Mouse (Mus musculus) spleen, adult 2 months (tissue): Measurements from ENCODE around the gene Smap2. TPM values are rescaled to one million over a fixed set of nuclear protein-coding genes. Genes with fewer than 3 reads are reported as not detected.
A peak's percentile ranks its signal among the peaks of the same experiment; 100 is the strongest.

Source experiments
- DNase-seq, 2 experiments: peaks; one replicate each; pipeline versions ENCODE4 v3.0.0 to v3.0.0-alpha.2; 2012 to 2021; ENCODE audit warnings: low spot score in 2 of 2, low read depth in 1 of 2
- H3K27ac ChIP-seq: fragments of 200-500 bp; 2 replicates; pipeline ENCODE4 v1.5.1; 2012; ENCODE audit warnings: low read length, inconsistent platforms; ENCODE audit not compliant: insufficient read depth
- H3K27me3 ChIP-seq: fragments of 200-500 bp; 2 replicates; pipeline ENCODE4 v1.6.1; 2012; ENCODE audit warnings: mild to moderate bottlenecking, moderate library complexity, low read length, inconsistent platforms; ENCODE audit not compliant: control insufficient read depth, insufficient read depth
- H3K36me3 ChIP-seq: fragments of 200-500 bp; 2 replicates; pipeline ENCODE4 v1.6.1; 2012; ENCODE audit warnings: mild to moderate bottlenecking, low read length, inconsistent platforms; ENCODE audit not compliant: control insufficient read depth, insufficient read depth
- H3K4me1 ChIP-seq: fragments of 200-500 bp; 2 replicates; pipeline ENCODE4 v1.6.1; 2011; ENCODE audit warnings: inconsistent platforms; ENCODE audit not compliant: control insufficient read depth, insufficient read depth, insufficient read length
- H3K4me3 ChIP-seq: fragments of 200-500 bp; 2 replicates; pipeline ENCODE4 v1.5.1; 2011; ENCODE audit warnings: mild to moderate bottlenecking, inconsistent platforms; ENCODE audit not compliant: insufficient read depth, insufficient read length; ENCODE audit errors: extremely low read depth
- CTCF ChIP-seq: fragments of 200-500 bp; IDR thresholded peaks from 2 replicates; pipeline ENCODE4 v1.5.1; 2011; ENCODE audit warnings: mild to moderate bottlenecking, inconsistent platforms; ENCODE audit not compliant: insufficient read depth, insufficient read length, insufficient replicate concordance; ENCODE audit errors: extremely low read depth
- POLR2A ChIP-seq: fragments of 200-500 bp; IDR thresholded peaks from 2 replicates; pipeline ENCODE4 v1.6.1; 2011; ENCODE audit warnings: low read depth, low read length, inconsistent platforms
- WGBS: fragments of 180-500 bp; shearing (Covaris S2); methylation state at CpG from one replicate; pipeline ENCODE4 v1.1.7; 2018; 5-methylcytosine and 5-hydroxymethylcytosine counted together
- polyA plus RNA-seq: library from polyadenylated mRNA; depleted of rRNA; stranded (reverse); fragments of >200 nt; gene quantifications from 2 replicates; pipeline ENCODE4 v1.2.3, GENCODE M21; 2012

Smap2 gene
- polyA plus RNA-seq, 1 experiment: 63.7 TPM

- 88% methylated on average over 3 of the region's 3 CpGs for WGBS
Observed at GRCm38 (mm10) chr4:121042946-121043345, 25.9 kb upstream of the Smap2 start.

GRCm38 (mm10) chr4:121042472-121042871 lies 25.4 kb upstream of the Smap2 start:
- Histone ChIP-seq H3K27ac (no peak overlapping the region), H3K36me3 (no peaks in the 10 kb centered on the region), H3K4me1 (peaks cover 7% of the 10 kb centered on the region; the same call in 1 of the 2 replicates), H3K27me3 (peaks cover 10% of the 10 kb centered on the region), H3K4me3 (no peak overlapping the region)
- TF ChIP-seq POLR2A (no peak), CTCF (no peak)
- WGBS: 98% methylated on average over 5 of the region's 5 CpGs
- DNase-seq: no peak

More at GRCm38 (mm10) chr4:121042946-121043345, 25.9 kb upstream of the Smap2 start:
- H3K36me3 ChIP-seq: no peaks in the 10 kb centered on the region
- no peak for DNase-seq
- no peak for TF ChIP-seq CTCF
- no peak for TF ChIP-seq POLR2A
- peaks cover 7% of the 10 kb centered on the region; the same call in 1 of the 2 replicates for H3K4me1 ChIP-seq
- H3K4me3 ChIP-seq: no peak overlapping the region
- H3K27ac ChIP-seq: no peak overlapping the region
- H3K27me3 ChIP-seq: peaks cover 10% of the 10 kb centered on the region

- H3K4me1 ChIP-seq: peaks cover 7% of the 10 kb centered on the region; the same call in 1 of the 2 replicates
- H3K27ac ChIP-seq: no peak overlapping the region
- no peak for TF ChIP-seq POLR2A
- peak; percentile 85 for TF ChIP-seq CTCF
- DNase-seq: peak in 1 of 2 experiments; percentile 63
- H3K36me3 ChIP-seq: no peaks in the 10 kb centered on the region
- no peak overlapping the region for H3K4me3 ChIP-seq
- peaks cover 10% of the 10 kb centered on the region for H3K27me3 ChIP-seq
- 33% methylated on average over 18 of the region's 18 CpGs for WGBS
Observed at GRCm38 (mm10) chr4:121040897-121041671, 24.0 kb upstream of the Smap2 start.

GRCm38 (mm10) chr4:121040323-121040722 lies 23.3 kb upstream of the Smap2 start:
- no peak for DNase-seq
- H3K4me3 ChIP-seq: no peak overlapping the region
- H3K36me3 ChIP-seq: no peaks in the 10 kb centered on the region
- H3K4me1 ChIP-seq: peaks cover 7% of the 10 kb centered on the region; the same call in 1 of the 2 replicates
- H3K27me3 ChIP-seq: peaks cover 10% of the 10 kb centered on the region
- WGBS: 54% methylated on average over 14 of the region's 14 CpGs
- no peak overlapping the region for H3K27ac ChIP-seq
- TF ChIP-seq CTCF: no peak
- no peak for TF ChIP-seq POLR2A

GRCm38 (mm10) chr4:121039331-121040115 lies 22.5 kb upstream of the Smap2 start, which contains the start of gene Col9a2:
Gene Col9a2 (plus strand): TSS chr4:121039385.
- H3K36me3 ChIP-seq: no peaks in the 10 kb centered on the region
- no peak for DNase-seq
- TF ChIP-seq POLR2A (no peak), CTCF (no peak)
- 10% methylated on average over 46 of the region's 46 CpGs for WGBS
- peaks cover 7% of the 10 kb centered on the region; the same call in 1 of the 2 replicates for H3K4me1 ChIP-seq
- peaks cover 10% of the 10 kb centered on the region for H3K27me3 ChIP-seq
- no peak within 1 kb of the TSS for H3K27ac ChIP-seq
- H3K4me3 ChIP-seq: peak within 1 kb of the TSS; percentile 37; the same call in 1 of the 2 replicates

- Histone ChIP-seq H3K36me3 (no peaks in the 10 kb centered on the region), H3K27me3 (no peaks in the 10 kb centered on the region), H3K4me1 (no peaks in the 10 kb centered on the region; the same call in 1 of the 2 replicates), H3K27ac (no peak overlapping the region), H3K4me3 (no peak overlapping the region)
- no peak for TF ChIP-seq CTCF
- no peak for TF ChIP-seq POLR2A
- WGBS: 80% methylated on average over 2 of the region's 2 CpGs
- no peak for DNase-seq
Observed at GRCm38 (mm10) chr4:121033006-121033405, 16.0 kb upstream of the Smap2 start.
